ENCODE assay signal across 16 mouse cellular contexts in the genomic region with DNA sequence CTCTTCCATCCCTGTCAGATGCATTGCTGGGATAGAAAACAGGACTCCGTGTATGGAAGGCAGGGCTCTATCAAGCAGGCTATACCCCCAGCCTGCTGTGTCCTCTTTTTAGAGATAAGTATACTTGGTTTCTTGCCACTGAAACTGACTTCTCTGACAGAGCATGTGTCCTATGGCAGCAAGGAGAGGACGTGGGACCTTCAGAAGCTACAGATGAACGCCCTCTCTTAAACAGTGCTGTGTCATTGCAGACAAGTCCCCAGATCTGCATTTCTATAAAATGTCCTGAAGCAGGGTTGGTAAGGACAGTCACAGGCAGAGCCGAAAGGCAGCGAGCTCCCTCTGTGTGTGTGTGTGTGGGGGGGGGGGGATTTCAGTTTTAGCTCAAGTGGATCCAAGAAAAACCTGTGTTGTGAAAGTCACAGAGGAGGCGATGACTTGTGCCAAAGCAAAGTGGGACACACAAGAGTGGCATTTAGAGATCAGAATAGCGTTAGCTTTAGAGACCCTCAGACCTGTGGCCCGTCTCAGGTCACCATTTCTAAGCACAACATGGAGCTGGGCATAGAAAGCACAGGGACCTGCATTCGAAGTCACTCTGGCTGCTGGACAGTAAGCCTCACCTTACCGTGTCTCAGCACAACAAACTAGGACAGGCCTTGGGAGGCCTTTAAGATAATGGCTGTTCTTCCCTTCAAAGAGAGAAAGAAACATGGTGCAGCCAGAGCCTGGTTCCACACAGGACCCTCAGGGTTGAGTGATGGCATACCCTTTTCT. TPM values are rescaled to one million over a fixed set of nuclear protein-coding genes. Genes with fewer than 3 reads are reported as not detected.
DNase-seq lines count a peak whose midpoint lies in the region; ATAC-seq and TF ChIP-seq lines count a peak whose summit lies in the region.
"Had no signal": no experiment of that assay in that cellular context is flagged by ENCODE, and none has a peak within 500 bp of the region (broad histone marks: within the 10 kb centered on the region; RNA-seq: fewer than 3 reads in every experiment).

No protein-coding gene starts in this region.

- H3K27ac ChIP-seq in spleen, adult 2 months (ENCODE audit: insufficient read depth, low read length): peak overlapping the region; percentile 55
- peak overlapping the region; percentile 81 for H3K27ac ChIP-seq in heart, embryonic 12.5 days (ENCODE audit: poor library complexity, severe bottlenecking)
- no peak overlapping the region for H3K27ac ChIP-seq in hindbrain, embryonic 10.5 days
- H3K27ac ChIP-seq in kidney, adult 2 months (ENCODE audit: insufficient read depth, low read depth, low read length): no peak overlapping the region
- H3K27ac ChIP-seq: embryonic facial prominence, embryonic 13.5 days; forebrain, embryonic 13.5 days; intestine, embryonic 15.5 days; liver, embryonic 15.5 days had no signal

- no peak overlapping the region for H3K4me2 ChIP-seq in heart, embryonic 12.5 days
- H3K4me2 ChIP-seq: embryonic facial prominence, embryonic 13.5 days; forebrain, embryonic 13.5 days; intestine, embryonic 15.5 days; liver, embryonic 15.5 days had no signal

- H3K9me3 ChIP-seq in heart, embryonic 12.5 days (replicated peaks): no peaks in the 10 kb centered on the region
- H3K9me3 ChIP-seq in hindbrain, embryonic 10.5 days: no peaks in the 10 kb centered on the region
- H3K9me3 ChIP-seq: embryonic facial prominence, embryonic 13.5 days; forebrain, embryonic 13.5 days; intestine, embryonic 15.5 days; liver, embryonic 15.5 days; megakaryocyte, embryonic 14.5 days had no signal

- no peak for TF ChIP-seq CTCF in spleen, adult 2 months (IDR thresholded peaks at IDR 0.05; ENCODE audit: extremely low read depth, insufficient read depth, insufficient read length, insufficient replicate concordance)
- no peak for TF ChIP-seq CTCF in kidney, adult 2 months (conservative IDR thresholded peaks at IDR 0.05; ENCODE audit: insufficient read depth, insufficient read length, low read depth, low read length)

- peak; percentile 16 to 40 for DNase-seq in frontal cortex, adult 2 months (ENCODE audit: extremely low spot score in 1 of 2, low spot score in 1 of 2)
- DNase-seq in frontal cortex, postnatal 14 days (ENCODE audit: low spot score in 2 of 2): no peak
- DNase-seq in spleen, adult 2 months (ENCODE audit: low read depth in 1 of 2, low spot score in 2 of 2): no peak
- DNase-seq in spleen, postnatal 4 days (ENCODE audit: low spot score in 2 of 2): no peak
- DNase-seq in telencephalon, adult 2 months (ENCODE audit: low read depth, low spot score): peak; percentile 54
- DNase-seq in hindbrain, embryonic 10.5 days (ENCODE audit: low spot score): no peak
- DNase-seq in kidney, adult 2 months: no peak
- DNase-seq: left cerebral cortex, postnatal 4 days; thymus, postnatal 4 days had no signal

- no peak overlapping the region for H3K4me3 ChIP-seq in spleen, adult 2 months (ENCODE audit: extremely low read depth, insufficient read depth, insufficient read length)
- no peak overlapping the region for H3K4me3 ChIP-seq in heart, embryonic 12.5 days
- no peak overlapping the region for H3K4me3 ChIP-seq in hindbrain, embryonic 10.5 days
- H3K4me3 ChIP-seq in kidney, adult 2 months (ENCODE audit: insufficient read depth, low read depth, low read length): no peak overlapping the region
- H3K4me3 ChIP-seq: embryonic facial prominence, embryonic 13.5 days; forebrain, embryonic 13.5 days; intestine, embryonic 15.5 days; liver, embryonic 15.5 days; megakaryocyte, embryonic 14.5 days had no signal

- peaks cover 24% of the 10 kb centered on the region; the same call in 1 of the 2 replicates for H3K4me1 ChIP-seq in spleen, adult 2 months (ENCODE audit: control insufficient read depth, insufficient read depth, insufficient read length)
- H3K4me1 ChIP-seq in heart, embryonic 12.5 days (replicated peaks): peaks cover 23% of the 10 kb centered on the region
- no peaks in the 10 kb centered on the region for H3K4me1 ChIP-seq in hindbrain, embryonic 10.5 days (replicated peaks)
- no peaks in the 10 kb centered on the region for H3K4me1 ChIP-seq in kidney, adult 2 months (ENCODE audit: control insufficient read depth, insufficient read depth, low read length)
- H3K4me1 ChIP-seq: liver, embryonic 15.5 days had no signal

- no peak overlapping the region for H3K9ac ChIP-seq in heart, embryonic 12.5 days
- H3K9ac ChIP-seq: embryonic facial prominence, embryonic 13.5 days; forebrain, embryonic 13.5 days; intestine, embryonic 15.5 days; liver, embryonic 15.5 days had no signal

- no peaks in the 10 kb centered on the region for H3K36me3 ChIP-seq in spleen, adult 2 months (ENCODE audit: control insufficient read depth, insufficient read depth, low read length)
- no peaks in the 10 kb centered on the region for H3K36me3 ChIP-seq in heart, embryonic 12.5 days
- H3K36me3 ChIP-seq in hindbrain, embryonic 10.5 days: no peaks in the 10 kb centered on the region
- H3K36me3 ChIP-seq in kidney, adult 2 months (ENCODE audit: control insufficient read depth, insufficient read depth, low read length): no peaks in the 10 kb centered on the region
- H3K36me3 ChIP-seq: embryonic facial prominence, embryonic 13.5 days; intestine, embryonic 15.5 days; liver, embryonic 15.5 days had no signal

- no peaks in the 10 kb centered on the region for H3K27me3 ChIP-seq in spleen, adult 2 months (ENCODE audit: control insufficient read depth, insufficient read depth, low read length)
- H3K27me3 ChIP-seq in heart, embryonic 12.5 days (replicated peaks): no peaks in the 10 kb centered on the region
- no peaks in the 10 kb centered on the region for H3K27me3 ChIP-seq in hindbrain, embryonic 10.5 days (ENCODE audit: insufficient read depth, poor library complexity, severe bottlenecking)
- H3K27me3 ChIP-seq in kidney, adult 2 months (replicated peaks; ENCODE audit: control insufficient read depth, insufficient read depth, low read length): no peaks in the 10 kb centered on the region
- H3K27me3 ChIP-seq: embryonic facial prominence, embryonic 13.5 days; forebrain, embryonic 13.5 days; intestine, embryonic 15.5 days; liver, embryonic 15.5 days; Patski had no signal

- ATAC-seq in heart, embryonic 12.5 days (ENCODE audit: insufficient number of reproducible peaks, low FRiP score): no peak
- ATAC-seq: intestine, embryonic 15.5 days had no signal

- WGBS in spleen, adult 2 months: 84% methylated on average over 10 of the region's 10 CpGs
- WGBS in heart, embryonic 12.5 days: 45% methylated on average over 10 of the region's 10 CpGs
- WGBS in hindbrain, embryonic 10.5 days: 86% methylated on average over 10 of the region's 10 CpGs
- 93% methylated on average over 10 of the region's 10 CpGs for WGBS in kidney, adult 2 months

- no peak for TF ChIP-seq POLR2A in spleen, adult 2 months (IDR thresholded peaks at IDR 0.05; ENCODE audit: low read depth, low read length)
- no peak for TF ChIP-seq POLR2A in kidney, adult 2 months (IDR thresholded peaks at IDR 0.05; ENCODE audit: low read depth, low read length)

RNA-seq across cellular contexts. Expression of gene Slc37a3, which starts 59.4 kb away (rescaled TPM):
- 30.6 and 34.8 TPM in 2 replicates for polyA plus RNA-seq in frontal cortex, adult 2 months (2012; rRNA removed)
- 7.7 and 10.3 TPM in 2 replicates for polyA plus RNA-seq in spleen, adult 2 months (2012; rRNA removed)
- polyA plus RNA-seq in heart, embryonic 12.5 days (2016; fragmentation: Nextera tagmentation; extraction: Ambion mirVana): 34.8 and 43.1 TPM in 2 replicates
- polyA plus RNA-seq in hindbrain, embryonic 10.5 days (2016; fragmentation: Nextera tagmentation; extraction: Ambion mirVana): 43.1 and 51.5 TPM in 2 replicates
- polyA plus RNA-seq in kidney, adult 2 months (2012; rRNA removed): 25.9 and 28.7 TPM in 2 replicates

Comparison
In these comparisons a context has a peak if more than half of its experiments do, and no peak if none do; other contexts are left out.
1. DNase-seq: peak in frontal cortex, adult 2 months (2 of 2) and telencephalon, adult 2 months (single experiment); none in frontal cortex, postnatal 14 days (0 of 2), spleen, adult 2 months (0 of 2), spleen, postnatal 4 days (0 of 2), hindbrain, embryonic 10.5 days (single experiment) and kidney, adult 2 months (single experiment).
2. H3K27ac ChIP-seq: peak in spleen, adult 2 months (single experiment) and heart, embryonic 12.5 days (single experiment); none in hindbrain, embryonic 10.5 days (single experiment) and kidney, adult 2 months (single experiment).